Mouse (Mus musculus): ENCODE measurements around the gene Taf1b.

Gene Taf1b

DNA sequence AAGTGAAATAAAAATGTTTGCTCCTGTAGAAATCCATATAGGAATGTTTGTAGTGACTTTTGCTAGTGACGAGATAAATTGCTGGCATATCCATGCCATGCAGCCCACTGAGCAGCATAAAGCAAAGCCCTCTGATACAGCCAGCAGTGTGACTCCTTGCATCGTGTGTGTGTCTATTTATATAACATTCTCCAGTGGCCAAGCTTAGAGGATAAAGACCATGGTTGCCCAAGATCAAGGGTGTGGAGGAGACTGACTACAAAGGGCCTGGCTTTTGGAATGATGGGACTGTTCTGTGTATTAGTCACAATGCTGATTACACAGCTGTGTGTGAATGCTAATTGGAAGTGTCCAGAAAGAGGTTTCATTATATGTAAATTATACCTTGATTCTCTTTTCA lies 54.4 kb downstream of the Taf1b start:
- DNase-seq (ENCODE audit: low spot score in 2 of 2), result no peak

- DNase-seq (ENCODE audit: low spot score in 2 of 2), result no peak
These were observed 57.8 kb downstream of the Taf1b start for GRCm38 (mm10) chr12:24555976-24556375.

DNA sequence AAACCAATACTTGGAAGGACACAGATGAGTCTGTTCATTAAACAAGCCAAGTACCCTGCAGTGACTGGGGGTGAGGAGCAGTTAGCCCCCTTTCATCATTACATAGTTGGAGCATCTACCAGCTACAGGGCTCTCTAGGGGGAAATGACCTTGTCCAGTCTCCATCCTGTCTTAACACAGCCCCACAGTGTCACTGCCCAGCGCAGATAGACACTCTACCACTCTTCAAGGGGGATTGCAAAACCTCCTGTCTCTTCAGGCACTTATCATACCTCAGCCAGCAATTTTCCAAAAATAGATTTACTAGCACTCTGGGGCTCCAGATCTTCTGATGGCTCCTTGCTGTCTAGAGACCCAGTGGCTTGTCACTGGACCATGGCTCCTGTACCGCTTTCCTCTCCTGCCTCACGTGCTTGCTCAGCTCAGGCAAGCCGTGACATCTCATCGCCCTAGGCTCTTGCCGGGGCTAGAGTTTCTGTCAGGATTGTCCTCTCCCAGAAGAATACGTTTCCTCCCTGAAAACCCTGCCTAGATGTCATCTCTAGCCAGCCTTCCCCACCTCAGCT lies 65.3 kb downstream of the Taf1b start:
- no peak for DNase-seq (ENCODE audit: low spot score in 2 of 2)

GRCm38 (mm10) chr12:24565311-24565710 lies 67.2 kb downstream of the Taf1b start:
- DNase-seq (ENCODE audit: low spot score in 2 of 2), result no peak

GRCm38 (mm10) chr12:24567606-24568005 lies 69.4 kb downstream of the Taf1b start:
- DNase-seq (ENCODE audit: low spot score in 2 of 2), result no peak

DNA sequence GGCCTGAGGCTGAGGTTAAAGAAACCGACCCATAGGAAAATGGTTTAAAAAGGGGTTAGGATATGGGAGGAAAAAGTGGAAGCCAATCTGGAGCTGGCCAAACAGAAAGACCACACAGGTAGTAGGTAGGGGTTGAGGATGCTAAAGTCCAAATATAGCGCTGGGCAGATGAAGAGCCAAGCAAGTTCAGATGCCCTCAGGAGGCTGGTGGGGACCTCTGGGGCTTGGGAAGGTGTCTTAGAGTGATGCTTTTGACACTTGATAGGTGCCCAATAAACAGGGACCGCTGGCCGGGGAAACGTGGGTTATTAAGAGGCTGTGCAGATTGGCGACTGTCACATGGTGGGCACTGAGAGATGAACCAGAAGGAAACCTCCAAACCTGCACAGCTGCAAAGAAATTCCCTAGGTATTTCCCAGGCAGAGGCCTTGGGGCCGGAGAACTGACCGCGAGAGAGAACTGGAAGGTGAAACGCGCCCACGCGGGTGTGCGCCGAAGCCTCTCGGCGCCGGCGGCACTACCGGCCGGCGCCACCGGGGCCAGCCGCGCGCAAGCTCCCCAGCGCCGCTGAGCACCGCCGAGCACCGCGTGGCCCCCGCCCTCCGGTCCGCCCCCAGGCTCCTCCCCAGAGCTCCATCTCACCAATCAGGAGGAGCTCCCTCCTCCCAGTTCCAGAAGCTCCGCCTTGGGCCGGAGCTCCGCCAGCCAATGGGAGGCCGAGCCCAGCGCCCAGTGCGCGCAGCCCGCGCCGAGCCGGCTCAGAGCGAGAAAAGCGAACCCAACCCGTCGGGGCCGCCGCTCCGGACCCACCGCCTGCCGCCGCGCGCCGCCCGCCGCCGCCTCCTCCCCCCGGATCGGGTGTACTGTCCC lies 73.6 kb downstream of the Taf1b start, which contains the start of gene Grhl1:
TSS of gene Grhl1 (plus strand) at position 761 of the 870 bp plus-strand sequence.
- DNase-seq (ENCODE audit: low spot score in 2 of 2), result peak; percentile 85 to 86

DNA sequence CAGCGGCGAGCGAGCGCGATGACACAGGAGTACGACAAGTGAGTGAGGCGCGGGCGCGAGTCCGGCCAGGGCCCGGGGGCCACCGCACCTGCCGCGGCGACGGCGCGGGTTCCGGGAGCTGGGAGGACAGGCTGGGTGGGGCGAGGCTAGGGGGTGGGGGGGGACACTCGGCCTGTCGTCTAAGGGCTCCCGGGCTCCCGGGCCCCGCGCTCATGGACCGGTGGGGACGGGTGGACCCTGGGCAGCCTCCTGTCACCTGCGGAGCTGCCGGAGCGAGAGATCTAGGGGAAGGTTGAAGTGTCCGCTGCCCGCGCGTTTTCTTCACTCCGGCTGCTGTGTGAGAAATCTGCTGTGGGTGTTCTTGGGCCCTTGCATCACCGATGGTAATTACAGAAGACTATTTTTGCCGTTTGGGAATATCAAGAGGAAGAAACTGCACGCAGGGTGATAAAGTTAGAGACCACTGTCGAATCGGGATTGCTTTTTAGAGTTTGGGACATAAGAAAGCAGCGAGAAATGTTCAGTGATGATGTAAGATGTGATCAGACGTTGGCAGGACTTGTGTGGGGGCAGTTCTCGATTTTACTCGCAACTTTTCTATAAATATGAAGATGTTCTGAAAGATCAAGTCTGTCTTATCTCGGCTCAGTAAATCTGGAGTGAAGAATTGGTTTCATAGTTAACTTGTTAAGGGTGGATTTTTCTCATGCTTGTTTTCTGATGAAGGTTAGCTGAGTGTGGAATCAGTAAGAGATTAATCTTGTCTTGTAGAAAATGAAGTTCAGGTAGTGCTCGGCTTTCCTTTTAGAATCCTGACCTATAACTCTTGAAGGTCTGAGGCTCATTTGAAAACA lies 74.5 kb downstream of the Taf1b start:
- no peak for DNase-seq (ENCODE audit: low spot score in 2 of 2)

- no peak for DNase-seq (ENCODE audit: low spot score in 2 of 2)
These were observed 75.1 kb downstream of the Taf1b start for GRCm38 (mm10) chr12:24573275-24573580.

- DNase-seq (ENCODE audit: low spot score in 2 of 2), result no peak
These were observed 76.7 kb downstream of the Taf1b start for GRCm38 (mm10) chr12:24574870-24575269.

DNA sequence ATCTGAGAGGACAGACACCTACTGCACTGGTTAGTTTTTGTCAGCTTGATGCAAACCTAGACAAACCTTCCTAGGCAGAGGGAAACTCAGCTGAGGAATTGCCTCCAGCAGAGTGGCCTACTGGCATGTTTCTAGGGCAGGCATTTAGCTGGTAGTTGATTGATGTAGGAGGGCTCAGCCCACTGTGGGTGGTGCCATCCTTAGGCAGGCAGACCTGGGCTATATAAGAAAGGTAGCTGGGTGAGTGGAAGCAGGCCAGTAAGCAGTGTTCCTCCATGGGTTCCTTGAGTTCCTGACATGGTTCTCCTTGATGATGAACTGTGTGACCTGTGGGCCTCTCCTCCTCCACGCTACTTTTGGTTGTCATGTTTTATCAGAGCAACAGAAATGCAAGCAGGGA lies 82.3 kb downstream of the Taf1b start:
- no peak for DNase-seq (ENCODE audit: low spot score in 2 of 2)

DNA sequence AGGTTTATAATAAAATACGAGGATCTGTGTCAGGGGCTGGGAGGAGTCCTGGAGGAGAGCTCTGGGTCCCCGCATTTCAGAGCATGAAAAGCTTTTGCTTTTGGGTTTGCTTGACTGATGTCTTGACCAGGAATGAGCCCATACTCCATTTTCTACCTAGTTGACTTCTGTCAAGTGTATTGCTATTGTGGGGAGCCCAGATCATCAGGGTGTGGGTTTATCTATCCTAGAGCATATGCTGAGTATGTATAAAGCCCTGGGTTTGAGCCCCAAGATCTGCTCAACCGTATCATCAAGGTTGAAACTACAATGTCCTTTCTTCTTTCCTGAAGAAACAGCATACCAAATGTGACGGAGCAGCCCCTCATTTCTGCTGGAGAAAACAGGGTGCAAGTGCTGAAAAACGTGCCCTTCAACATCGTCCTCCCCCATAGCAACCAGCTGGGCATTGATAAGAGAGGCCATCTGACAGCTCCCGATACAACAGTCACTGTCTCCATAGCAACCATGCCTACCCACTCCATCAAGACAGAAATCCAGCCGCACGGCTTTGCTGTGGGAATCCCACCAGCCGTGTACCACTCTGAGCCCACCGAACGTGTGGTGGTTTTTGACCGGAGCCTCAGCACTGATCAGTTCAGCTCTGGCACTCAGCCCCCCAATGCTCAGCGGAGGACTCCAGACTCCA lies 83.0 kb downstream of the Taf1b start:
- no peak for DNase-seq (ENCODE audit: low spot score in 2 of 2)

DNA sequence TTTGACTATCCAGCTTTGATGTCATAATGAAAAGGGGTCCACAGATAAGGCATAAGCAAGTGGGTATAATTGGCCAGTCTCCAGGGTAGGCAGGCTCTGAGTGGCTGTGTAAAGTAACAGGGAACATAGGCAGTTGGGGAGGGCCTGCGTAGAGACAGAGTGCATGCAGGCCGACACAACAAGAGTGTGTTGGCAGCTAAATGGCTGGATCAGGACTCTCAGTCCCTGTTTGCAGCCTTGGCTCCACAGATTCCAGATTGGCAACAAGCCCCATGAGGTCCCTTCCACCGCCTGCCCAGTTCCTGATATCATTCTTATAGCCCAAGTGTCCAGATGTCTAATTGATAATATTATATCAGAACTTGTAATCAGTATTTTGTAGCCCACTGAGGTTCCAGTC lies 85.5 kb downstream of the Taf1b start:
- no peak for DNase-seq (ENCODE audit: low spot score in 2 of 2)

DNA sequence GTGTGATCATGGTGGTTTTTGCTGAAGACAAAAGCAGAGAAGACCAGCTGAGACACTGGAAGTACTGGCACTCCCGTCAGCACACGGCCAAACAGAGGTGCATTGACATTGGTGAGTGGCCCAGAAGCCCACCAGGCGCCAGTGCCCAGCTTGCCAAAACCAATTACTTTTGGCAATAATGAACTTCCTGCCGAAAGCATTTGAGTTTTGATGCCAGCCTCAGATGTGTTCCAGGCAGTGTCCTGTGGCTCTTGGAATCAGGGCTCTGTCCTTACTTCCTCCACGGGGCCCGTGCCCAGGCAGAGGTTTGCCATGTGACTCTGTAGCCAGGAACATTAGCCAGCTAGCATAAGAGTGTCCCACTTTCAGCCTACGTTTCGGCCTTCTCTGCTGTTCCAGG lies 86.7 kb downstream of the Taf1b start:
- DNase-seq (ENCODE audit: low spot score in 2 of 2), result no peak

- DNase-seq (ENCODE audit: low spot score in 2 of 2), result no peak
These were observed 88.0 kb downstream of the Taf1b start for GRCm38 (mm10) chr12:24586193-24586592.

DNA sequence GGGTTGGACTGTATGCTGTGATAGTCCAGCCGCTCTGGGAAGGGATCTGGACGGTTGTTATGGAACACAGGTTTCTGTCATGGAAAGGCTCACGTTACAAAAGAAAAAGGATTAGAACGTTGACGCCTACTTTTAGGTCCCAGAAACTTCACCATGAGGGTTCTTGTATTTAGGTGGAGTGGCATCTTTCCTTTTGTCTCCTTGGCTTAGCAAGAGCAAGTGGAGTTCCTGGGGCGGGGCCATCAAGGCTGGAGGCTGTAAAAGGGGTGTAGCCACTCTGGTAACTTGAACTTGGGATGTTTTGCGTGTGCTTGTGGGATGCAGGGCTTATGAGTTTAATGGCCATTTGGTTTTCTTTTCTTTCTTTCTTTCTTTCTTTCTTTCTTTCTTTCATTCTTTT lies 92.2 kb downstream of the Taf1b start:
- no peak for DNase-seq (ENCODE audit: low spot score in 2 of 2)

GRCm38 (mm10) chr12:24592055-24592454 lies 93.9 kb downstream of the Taf1b start:
- DNase-seq (ENCODE audit: low spot score in 2 of 2), result no peak

DNA sequence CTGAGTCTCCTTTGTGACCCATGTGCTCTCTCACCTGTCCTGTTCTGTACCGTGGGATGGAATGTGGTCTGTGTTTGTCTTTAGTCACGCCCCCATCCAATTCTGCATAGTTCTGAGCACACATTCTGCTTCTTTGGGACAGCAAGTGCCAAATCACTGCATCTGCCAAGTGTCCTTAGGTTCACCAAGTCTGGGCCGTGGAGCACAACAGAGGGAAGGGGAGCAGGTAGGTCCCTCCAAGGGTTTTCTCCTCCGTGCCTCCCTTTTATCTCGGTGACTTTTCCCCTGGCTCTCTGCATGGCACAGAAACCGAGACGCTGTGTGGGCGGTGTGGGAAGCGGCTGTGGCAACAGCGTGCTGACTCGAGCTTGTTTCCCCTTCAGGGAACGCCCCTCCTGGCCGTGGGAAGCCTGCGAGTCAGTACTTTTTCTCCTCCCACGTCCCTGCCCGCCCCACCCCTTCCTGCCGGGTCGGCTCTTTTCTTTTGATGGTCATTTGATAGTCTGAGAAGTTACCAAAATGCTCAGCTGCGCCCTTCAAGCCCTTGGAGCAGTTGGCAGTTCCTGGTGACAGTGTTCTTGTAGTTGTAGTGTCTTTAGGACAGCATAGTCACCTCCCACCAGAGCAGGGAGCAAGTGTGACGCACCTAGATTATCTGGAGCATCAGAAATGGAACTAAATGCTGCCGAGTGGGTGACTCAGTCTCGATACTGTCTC lies 95.0 kb downstream of the Taf1b start:
- DNase-seq (ENCODE audit: low spot score in 2 of 2), result peak; percentile 36

GRCm38 (mm10) chr12:24597376-24597775 lies 99.2 kb downstream of the Taf1b start:
- DNase-seq (ENCODE audit: low spot score in 2 of 2), result no peak

DNA sequence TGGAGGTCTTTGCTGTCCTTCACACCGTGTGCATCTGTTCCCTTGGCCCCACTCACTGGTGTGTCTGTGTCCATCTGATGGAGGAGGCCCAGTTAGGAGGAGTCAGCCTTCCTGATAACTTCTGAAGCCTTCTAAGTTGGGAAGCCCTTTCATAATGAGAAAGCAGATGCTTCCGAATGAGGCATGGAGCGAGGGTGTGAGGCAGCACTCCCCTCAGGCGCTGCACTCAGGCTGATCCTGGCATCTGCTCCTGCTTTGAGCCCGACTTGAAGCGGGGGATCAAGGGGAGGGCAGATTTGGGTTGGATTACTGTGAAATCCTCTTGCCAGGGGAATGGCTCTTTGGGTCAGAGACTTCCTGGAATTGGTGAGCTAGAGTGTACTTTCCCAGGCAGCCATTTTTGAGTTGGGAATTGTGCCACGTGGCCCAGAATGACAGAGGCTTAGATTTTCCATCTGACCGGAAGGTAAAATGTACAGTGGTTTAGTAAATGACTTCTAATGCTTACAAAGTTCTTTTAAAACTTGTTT lies 101.3 kb downstream of the Taf1b start:
- DNase-seq (ENCODE audit: low spot score in 2 of 2), result no peak

DNA sequence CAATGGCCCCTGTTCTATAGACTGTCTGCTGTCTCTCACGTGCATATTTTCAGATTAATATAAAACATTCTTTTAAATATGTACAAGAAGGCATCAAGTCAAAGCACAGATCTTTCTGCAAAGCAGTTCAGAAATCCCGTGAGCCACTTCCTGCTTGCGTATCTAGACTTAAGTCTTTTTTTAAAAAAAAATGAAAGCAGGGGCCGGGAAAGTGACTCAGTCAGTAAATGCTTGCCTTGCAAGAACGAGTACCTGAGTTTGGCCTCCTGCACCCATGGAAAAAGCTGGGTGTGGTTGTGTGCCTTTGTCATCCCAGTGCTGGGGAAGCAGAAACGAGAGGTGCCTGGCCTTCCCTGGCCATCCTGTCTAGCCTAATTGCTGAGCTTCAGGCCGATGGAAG lies 101.9 kb downstream of the Taf1b start:
- no peak for DNase-seq (ENCODE audit: low spot score in 2 of 2)

GRCm38 (mm10) chr12:24600806-24601205 lies 102.6 kb downstream of the Taf1b start:
- peak; percentile 24 to 43 for DNase-seq (ENCODE audit: low spot score in 2 of 2)
